Mouse (Mus musculus): ENCODE measurements at regions not wholly inside any gene's neighbourhood (a gene's known extent, or its start where the extent isn't known, plus 50 kb on each side); places are given as distances from the start of the nearest gene placed in this dataset.

DNA sequence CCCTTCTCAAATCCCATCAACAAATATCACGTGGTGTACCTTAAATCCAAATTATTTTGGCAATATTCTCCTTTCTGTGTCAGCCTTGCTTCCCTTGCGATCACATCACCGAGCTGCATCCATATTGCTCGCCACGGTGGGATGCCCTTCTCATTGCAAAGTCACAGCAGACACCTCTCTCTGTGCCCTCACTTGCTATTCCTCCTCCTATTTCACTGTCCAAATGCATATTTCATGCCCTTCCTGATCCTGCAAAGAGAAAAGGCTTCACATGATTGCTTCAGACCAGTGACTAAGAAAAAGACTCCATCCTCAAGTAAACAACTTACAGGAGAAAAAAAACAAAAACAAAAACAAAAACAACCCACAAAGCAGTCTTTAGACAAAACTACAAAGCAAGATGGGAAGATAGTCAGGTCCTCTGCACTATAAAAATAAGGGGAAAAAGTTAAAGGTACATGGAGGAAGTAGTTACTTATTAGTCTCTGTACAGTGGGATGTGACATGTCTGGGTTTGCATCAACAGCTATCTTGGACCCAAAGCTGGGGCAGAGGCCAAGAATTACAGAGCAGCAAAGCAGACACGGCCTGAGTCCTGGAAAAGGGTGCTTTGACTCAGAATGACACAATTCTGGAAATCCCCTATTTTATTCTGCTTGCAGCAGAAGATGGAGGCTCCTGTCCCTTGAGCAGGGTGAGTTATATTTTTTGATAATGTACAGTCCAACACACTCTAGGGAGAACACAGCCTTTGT, 349.3 kb downstream of the Zfp619 start:
- Histone ChIP-seq H3K4me3 (ENCODE audit: low read depth, low read length) (no peak overlapping the region), H3K36me3 (ENCODE audit: control insufficient read depth, insufficient read depth, low read length) (no peaks in the 10 kb centered on the region), H3K27me3 (ENCODE audit: control insufficient read depth, insufficient read depth, low read length) (no peaks in the 10 kb centered on the region), H3K27ac (ENCODE audit: low read depth, low read length) (no peak overlapping the region), H3K9me3 (ENCODE audit: control insufficient read depth, low read length) (no peaks in the 10 kb centered on the region), H3K9ac (ENCODE audit: low read length) (no peak overlapping the region), H3K4me2 (no peak overlapping the region), H3K4me1 (ENCODE audit: control insufficient read depth, insufficient read depth, low read length) (peaks cover 5% of the 10 kb centered on the region; the same call in 1 of the 2 replicates)
- 63% methylated on average over 6 of the region's 6 CpGs for WGBS
- ATAC-seq (ENCODE audit: low FRiP score) (no peak; the same call in 1 of the 2 replicates), DNase-seq (ENCODE audit: low spot score, missing footprints) (peak; percentile 75)

DNA sequence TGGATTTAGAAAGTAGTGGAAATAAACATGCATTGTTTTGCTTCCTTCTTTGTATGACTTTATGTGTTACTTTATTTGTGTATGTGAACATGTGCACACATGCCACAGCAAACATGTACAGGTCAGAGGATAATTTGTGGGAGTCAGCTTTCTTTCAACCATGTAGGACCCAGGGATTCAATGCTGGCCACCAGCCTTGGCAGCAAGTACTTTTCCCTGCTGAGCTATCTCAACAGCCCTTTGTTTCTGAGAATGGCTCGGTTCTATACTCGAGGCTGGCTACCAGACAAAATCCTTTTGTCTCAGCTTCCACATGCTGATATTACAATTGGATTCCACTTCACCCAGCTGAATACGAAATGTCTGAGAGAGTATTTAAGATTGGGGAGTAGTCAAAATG, 349.9 kb downstream of the Zfp619 start:
- H3K4me1 ChIP-seq (ENCODE audit: control insufficient read depth, insufficient read depth, low read length) = peaks cover 5% of the 10 kb centered on the region; the same call in 1 of the 2 replicates
- H3K9ac ChIP-seq (ENCODE audit: low read length) = no peak overlapping the region

DNA sequence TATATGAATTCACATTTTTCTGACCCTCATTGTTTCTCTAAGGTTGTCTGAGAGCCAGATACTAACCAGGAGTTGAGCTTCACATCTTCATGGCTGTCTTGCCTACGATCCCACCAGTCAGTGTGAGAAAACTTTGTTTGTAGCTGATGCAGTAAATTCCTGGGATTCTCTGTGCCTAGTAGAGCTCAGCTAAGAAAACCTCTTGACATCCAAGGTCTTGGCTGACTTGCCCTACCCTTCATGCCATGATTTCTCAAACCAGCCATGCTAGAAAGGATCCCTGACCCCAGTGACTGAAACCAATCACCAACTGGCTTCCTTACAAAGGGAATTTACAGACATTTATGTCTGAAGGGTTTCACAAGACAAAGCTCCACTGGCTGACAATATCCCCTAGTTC, 364.5 kb downstream of the Zfp619 start:
- H3K9me3 ChIP-seq (ENCODE audit: control insufficient read depth, low read length) = no peaks in the 10 kb centered on the region
- H3K36me3 ChIP-seq (ENCODE audit: control insufficient read depth, insufficient read depth, low read length) = no peaks in the 10 kb centered on the region
- WGBS = 81% methylated on average over 1 of the region's 1 CpGs

More for the DNA sequence above, 349.9 kb downstream of the Zfp619 start:
- H3K36me3 ChIP-seq (ENCODE audit: control insufficient read depth, insufficient read depth, low read length) = no peaks in the 10 kb centered on the region
- DNase-seq (ENCODE audit: low spot score, missing footprints) = peak; percentile 81
- H3K27ac ChIP-seq (ENCODE audit: low read depth, low read length) = no peak overlapping the region
- 12% methylated on average over 3 of the region's 3 CpGs for WGBS
- H3K4me3 ChIP-seq (ENCODE audit: low read depth, low read length) = no peak overlapping the region
- no peaks in the 10 kb centered on the region for H3K27me3 ChIP-seq (ENCODE audit: control insufficient read depth, insufficient read depth, low read length)
- no peaks in the 10 kb centered on the region for H3K9me3 ChIP-seq (ENCODE audit: control insufficient read depth, low read length)
- H3K4me2 ChIP-seq = no peak overlapping the region
- ATAC-seq (ENCODE audit: low FRiP score) = no peak

DNA sequence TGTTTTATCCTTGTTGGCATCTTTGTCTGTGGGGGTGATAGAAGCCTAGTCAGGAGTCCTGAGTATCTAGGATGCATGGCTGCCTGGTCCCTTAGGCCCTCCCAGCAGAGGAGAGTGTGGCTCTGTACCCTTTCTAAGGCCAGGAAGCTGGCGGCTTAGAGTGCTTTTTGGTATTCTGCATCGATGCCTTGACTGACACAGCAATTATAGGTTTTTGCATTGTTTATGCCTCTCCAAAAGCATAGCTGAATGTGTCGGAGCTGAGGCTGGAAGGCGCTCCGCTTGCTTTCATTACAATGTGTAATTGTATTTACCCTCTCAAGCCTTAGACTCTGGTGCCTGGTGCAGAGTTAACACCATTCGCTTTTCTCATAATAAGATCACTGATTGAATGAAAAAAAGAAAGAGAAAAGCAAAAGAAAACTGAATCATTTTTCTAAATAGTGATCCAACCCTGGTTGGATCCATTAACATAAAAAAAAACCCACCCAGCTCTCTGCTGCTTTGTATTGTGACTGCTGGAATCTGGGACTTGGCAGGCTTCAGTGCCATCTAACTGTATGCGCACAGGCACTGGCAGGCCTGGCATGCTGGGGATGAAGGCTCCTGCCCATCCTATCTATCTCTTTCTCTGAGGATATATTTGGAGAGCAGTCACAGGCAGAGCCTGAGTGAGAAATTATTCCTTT, 376.8 kb downstream of the Zfp619 start:
- Histone ChIP-seq H3K9me3 (ENCODE audit: control insufficient read depth, low read length) (no peaks in the 10 kb centered on the region), H3K9ac (ENCODE audit: low read length) (no peak overlapping the region), H3K27ac (ENCODE audit: low read depth, low read length) (no peak overlapping the region), H3K4me2 (no peak overlapping the region), H3K27me3 (ENCODE audit: control insufficient read depth, insufficient read depth, low read length) (no peaks in the 10 kb centered on the region), H3K36me3 (ENCODE audit: control insufficient read depth, insufficient read depth, low read length) (no peaks in the 10 kb centered on the region), H3K4me1 (ENCODE audit: control insufficient read depth, insufficient read depth, low read length) (no peaks in the 10 kb centered on the region), H3K4me3 (ENCODE audit: low read depth, low read length) (no peak overlapping the region)
- ATAC-seq (ENCODE audit: low FRiP score) (peak; percentile 19; the same call in 1 of the 2 replicates), DNase-seq (ENCODE audit: low spot score, missing footprints) (no peak)
- WGBS = 71% methylated on average over 7 of the region's 7 CpGs

More for the DNA sequence above, 364.5 kb downstream of the Zfp619 start:
- no peak for DNase-seq (ENCODE audit: low spot score, missing footprints)
- ATAC-seq (ENCODE audit: low FRiP score) = no peak
- Histone ChIP-seq H3K4me2 (no peak overlapping the region), H3K9ac (ENCODE audit: low read length) (no peak overlapping the region), H3K27ac (ENCODE audit: low read depth, low read length) (no peak overlapping the region), H3K27me3 (ENCODE audit: control insufficient read depth, insufficient read depth, low read length) (no peaks in the 10 kb centered on the region), H3K4me1 (ENCODE audit: control insufficient read depth, insufficient read depth, low read length) (no peaks in the 10 kb centered on the region), H3K4me3 (ENCODE audit: low read depth, low read length) (no peak overlapping the region)

DNA sequence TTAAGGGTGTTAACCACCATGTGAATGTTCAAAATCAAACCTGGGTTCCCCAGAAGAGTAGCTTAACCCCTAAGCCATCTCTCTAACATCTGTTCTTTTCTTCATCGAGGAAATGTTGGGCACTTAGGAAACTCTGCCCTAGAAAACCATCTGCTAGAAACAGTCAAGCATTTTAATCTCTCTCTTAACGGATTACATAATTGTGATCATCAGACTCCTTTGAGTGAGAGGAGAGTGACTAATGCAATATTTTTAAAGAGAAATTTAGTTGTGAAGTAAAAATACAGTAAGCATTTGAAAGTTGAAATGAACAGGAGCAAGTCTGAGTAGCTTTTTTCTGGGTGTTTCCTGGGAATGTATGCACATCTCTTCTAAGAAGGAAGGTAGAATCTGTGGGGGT, 379.4 kb downstream of the Zfp619 start:
- no peak overlapping the region for H3K4me2 ChIP-seq
- H3K4me3 ChIP-seq (ENCODE audit: low read depth, low read length) = no peak overlapping the region
- H3K27me3 ChIP-seq (ENCODE audit: control insufficient read depth, insufficient read depth, low read length) = no peaks in the 10 kb centered on the region
- no peak overlapping the region for H3K27ac ChIP-seq (ENCODE audit: low read depth, low read length)
- WGBS = 87% methylated on average over 2 of the region's 2 CpGs
- H3K9me3 ChIP-seq (ENCODE audit: control insufficient read depth, low read length) = no peaks in the 10 kb centered on the region
- ATAC-seq (ENCODE audit: low FRiP score) = no peak
- no peaks in the 10 kb centered on the region for H3K36me3 ChIP-seq (ENCODE audit: control insufficient read depth, insufficient read depth, low read length)
- no peak for DNase-seq (ENCODE audit: low spot score, missing footprints)
- H3K9ac ChIP-seq (ENCODE audit: low read length) = no peak overlapping the region
- no peaks in the 10 kb centered on the region for H3K4me1 ChIP-seq (ENCODE audit: control insufficient read depth, insufficient read depth, low read length)

DNA sequence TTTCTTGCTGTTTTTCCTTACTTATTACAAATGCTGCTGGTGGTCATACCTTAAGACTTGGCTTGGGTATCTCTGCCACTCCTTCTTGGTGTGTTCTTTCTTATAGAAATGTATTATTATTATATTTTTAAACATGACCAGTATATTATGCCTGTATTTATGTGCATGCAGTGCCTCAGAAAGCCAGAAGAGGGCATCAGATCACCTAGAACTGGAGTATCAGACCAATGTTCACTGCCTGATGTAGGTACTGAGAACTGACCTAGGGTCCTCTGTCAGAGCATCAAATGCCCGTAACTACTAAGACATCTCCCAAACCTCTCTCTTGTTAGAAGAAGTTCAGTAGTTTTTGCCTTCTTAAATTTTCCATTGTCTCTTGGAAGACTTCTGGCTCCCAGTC, 380.7 kb downstream of the Zfp619 start:
- Histone ChIP-seq H3K27me3 (ENCODE audit: control insufficient read depth, insufficient read depth, low read length) (no peaks in the 10 kb centered on the region), H3K9ac (ENCODE audit: low read length) (no peak overlapping the region), H3K4me2 (no peak overlapping the region), H3K4me3 (ENCODE audit: low read depth, low read length) (no peak overlapping the region), H3K4me1 (ENCODE audit: control insufficient read depth, insufficient read depth, low read length) (no peaks in the 10 kb centered on the region), H3K27ac (ENCODE audit: low read depth, low read length) (no peak overlapping the region), H3K36me3 (ENCODE audit: control insufficient read depth, insufficient read depth, low read length) (no peaks in the 10 kb centered on the region), H3K9me3 (ENCODE audit: control insufficient read depth, low read length) (no peaks in the 10 kb centered on the region)
- DNase-seq (ENCODE audit: low spot score, missing footprints) (no peak), ATAC-seq (ENCODE audit: low FRiP score) (no peak)
- 100% methylated on average over 1 of the region's 1 CpGs for WGBS

DNA sequence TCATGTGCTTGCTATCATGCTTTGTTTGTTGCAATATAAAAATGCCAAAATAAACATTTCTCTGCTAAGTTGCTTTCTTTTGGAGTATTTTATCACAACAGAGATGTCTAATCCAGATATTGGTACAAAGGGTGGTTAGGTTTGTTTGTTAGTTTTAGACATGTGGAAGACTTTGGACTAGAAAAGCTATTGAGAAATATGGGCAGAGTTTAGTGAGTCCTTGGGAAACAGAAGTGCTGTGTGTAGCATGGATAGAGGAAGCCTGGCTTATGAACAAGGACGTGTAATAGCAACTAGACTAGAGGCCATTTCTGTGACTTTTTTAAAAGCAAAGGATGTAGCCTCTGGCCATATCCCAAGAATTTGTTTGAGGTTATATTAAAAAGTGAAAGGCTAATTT, 416.4 kb downstream of the Zfp619 start:
- no peaks in the 10 kb centered on the region for H3K9me3 ChIP-seq (ENCODE audit: control insufficient read depth, low read length)
- no peaks in the 10 kb centered on the region for H3K27me3 ChIP-seq (ENCODE audit: control insufficient read depth, insufficient read depth, low read length)
- no peak for DNase-seq (ENCODE audit: low spot score, missing footprints)
- H3K27ac ChIP-seq (ENCODE audit: low read depth, low read length) = no peak overlapping the region
- 78% methylated on average over 1 of the region's 1 CpGs for WGBS
- no peak overlapping the region for H3K9ac ChIP-seq (ENCODE audit: low read length)
- ATAC-seq (ENCODE audit: low FRiP score) = no peak
- H3K4me2 ChIP-seq = no peak overlapping the region
- no peaks in the 10 kb centered on the region for H3K36me3 ChIP-seq (ENCODE audit: control insufficient read depth, insufficient read depth, low read length)
- H3K4me1 ChIP-seq (ENCODE audit: control insufficient read depth, insufficient read depth, low read length) = no peaks in the 10 kb centered on the region
- no peak overlapping the region for H3K4me3 ChIP-seq (ENCODE audit: low read depth, low read length)

DNA sequence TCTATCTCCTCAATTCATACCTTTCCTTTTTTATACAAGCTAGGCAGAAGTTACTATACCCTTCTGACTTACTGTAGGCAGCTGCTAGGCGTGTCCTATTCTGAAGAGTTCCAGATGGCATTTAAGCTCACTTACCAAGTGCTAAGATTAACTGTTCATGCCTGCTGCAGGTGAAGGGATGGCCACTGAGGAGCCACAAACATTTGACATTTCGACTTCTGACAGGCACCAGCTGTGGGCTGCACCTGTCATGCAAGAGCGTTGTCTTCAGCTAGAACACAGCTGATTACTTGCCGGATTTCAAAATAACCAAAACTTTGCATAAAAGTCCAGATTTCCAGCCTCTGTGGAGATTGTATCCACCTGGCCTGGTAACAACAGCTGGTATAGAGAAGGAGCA, 419.7 kb downstream of the Zfp619 start:
- Histone ChIP-seq H3K9me3 (ENCODE audit: control insufficient read depth, low read length) (no peaks in the 10 kb centered on the region), H3K9ac (ENCODE audit: low read length) (no peak overlapping the region), H3K4me1 (ENCODE audit: control insufficient read depth, insufficient read depth, low read length) (no peaks in the 10 kb centered on the region), H3K27ac (ENCODE audit: low read depth, low read length) (no peak overlapping the region), H3K36me3 (ENCODE audit: control insufficient read depth, insufficient read depth, low read length) (no peaks in the 10 kb centered on the region), H3K27me3 (ENCODE audit: control insufficient read depth, insufficient read depth, low read length) (no peaks in the 10 kb centered on the region), H3K4me3 (ENCODE audit: low read depth, low read length) (no peak overlapping the region), H3K4me2 (no peak overlapping the region)
- no peak for DNase-seq (ENCODE audit: low spot score, missing footprints)
- WGBS = 84% methylated on average over 4 of the region's 4 CpGs
- ATAC-seq (ENCODE audit: low FRiP score) = no peak

DNA sequence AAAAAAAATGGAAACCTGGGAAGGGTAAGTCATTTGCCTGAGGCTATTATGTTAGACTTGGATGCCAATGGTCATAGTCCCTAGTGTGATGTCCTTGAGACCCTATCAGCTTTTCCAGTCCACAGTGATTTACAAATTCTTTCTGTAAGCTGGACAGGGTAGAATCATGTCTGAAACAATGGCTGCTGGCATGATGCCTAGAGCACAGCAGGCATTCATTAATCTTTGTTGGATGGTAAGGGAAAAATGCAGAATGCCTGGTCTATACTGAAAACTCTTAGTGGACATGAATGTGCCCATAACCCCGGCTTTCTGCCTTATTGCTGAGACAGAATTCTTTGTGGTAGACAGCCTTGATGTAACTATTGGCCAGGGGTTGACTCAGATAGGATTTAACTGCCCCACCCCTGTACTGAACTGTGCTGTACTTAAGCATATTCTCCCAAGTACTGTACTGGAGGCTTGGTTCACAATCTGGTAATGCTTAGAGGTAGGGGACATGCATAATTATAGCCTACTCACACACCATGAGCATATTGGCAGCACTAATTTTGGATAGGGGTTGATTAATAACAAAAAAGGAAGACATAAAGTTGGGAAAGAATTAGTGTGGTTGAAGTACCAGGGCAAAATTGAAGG, 424.8 kb downstream of the Zfp619 start:
- DNase-seq (ENCODE audit: low spot score, missing footprints) = no peak
- no peak for ATAC-seq (ENCODE audit: low FRiP score)
- no peak overlapping the region for H3K9ac ChIP-seq (ENCODE audit: low read length)
- H3K27me3 ChIP-seq (ENCODE audit: control insufficient read depth, insufficient read depth, low read length) = no peaks in the 10 kb centered on the region
- no peak overlapping the region for H3K4me2 ChIP-seq
- 83% methylated on average over 1 of the region's 1 CpGs for WGBS
- no peaks in the 10 kb centered on the region for H3K4me1 ChIP-seq (ENCODE audit: control insufficient read depth, insufficient read depth, low read length)
- no peak overlapping the region for H3K4me3 ChIP-seq (ENCODE audit: low read depth, low read length)
- no peaks in the 10 kb centered on the region for H3K36me3 ChIP-seq (ENCODE audit: control insufficient read depth, insufficient read depth, low read length)
- H3K9me3 ChIP-seq (ENCODE audit: control insufficient read depth, low read length) = no peaks in the 10 kb centered on the region
- no peak overlapping the region for H3K27ac ChIP-seq (ENCODE audit: low read depth, low read length)

All from midbrain, embryonic 11.5 days (tissue).